8 mouse cellular contexts compared by ENCODE assay signal in the genomic region with DNA sequence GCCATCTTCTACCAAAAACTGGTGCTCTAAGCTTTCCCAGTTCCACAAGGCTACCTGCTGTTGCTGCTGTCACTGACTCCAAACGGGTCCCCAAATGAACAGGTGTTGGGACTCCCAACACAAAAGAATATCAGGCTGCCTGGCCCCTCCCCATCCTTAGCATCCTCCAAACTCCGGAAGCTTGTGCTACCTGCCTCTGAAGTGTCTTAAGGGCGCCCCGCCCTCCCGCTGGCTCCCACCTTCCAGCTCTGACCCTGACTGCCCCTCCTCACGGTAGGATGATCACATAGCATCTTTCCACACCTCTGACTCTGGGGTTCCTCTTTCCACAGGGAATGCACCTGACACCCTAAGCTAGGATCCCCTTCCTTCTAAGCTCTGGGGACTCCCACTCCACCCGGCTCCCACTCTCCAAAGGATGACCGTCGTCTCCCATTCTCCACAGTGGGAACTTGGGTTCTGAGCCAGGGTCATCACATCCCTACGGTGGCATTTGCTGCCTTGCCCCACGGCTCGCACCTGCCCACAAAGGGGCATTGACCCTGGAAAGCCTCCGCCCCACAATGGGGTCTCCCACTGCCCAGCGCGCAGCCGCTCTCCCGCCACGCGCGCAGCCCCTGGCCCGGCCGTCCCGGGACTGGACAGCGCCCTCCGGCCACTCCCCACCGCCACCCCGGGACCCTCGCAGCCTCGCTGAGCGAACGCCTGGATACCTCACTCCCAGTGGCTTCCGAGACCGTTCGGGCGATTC. TPM values are rescaled to one million over a fixed set of nuclear protein-coding genes. Genes with fewer than 3 reads are reported as not detected.
DNase-seq lines count a peak whose midpoint lies in the region; ATAC-seq and TF ChIP-seq lines count a peak whose summit lies in the region.

No protein-coding gene starts in this region.

- ATAC-seq in erythroblast, adult 5-6 weeks (replicated peaks; ENCODE audit: low FRiP score, poor library complexity, severe bottlenecking), result peak; percentile 45; the same call in 1 of the 2 replicates
- ATAC-seq in limb, embryonic 15.5 days (ENCODE audit: insufficient number of reproducible peaks, low FRiP score, low TSS enrichment, low read depth), result peak; percentile 17; the same call in 1 of the 2 replicates
- 0 out of 2 replicates have a peak, but pooled peaks have one; percentile 44 for ATAC-seq in stomach, embryonic 14.5 days (ENCODE audit: insufficient number of reproducible peaks, insufficient read depth, low FRiP score, low read depth)

- peaks cover 11% of the 10 kb centered on the region for H3K79me3 ChIP-seq in C2C12 (ENCODE audit: low read depth)

- H3ac ChIP-seq in C2C12 (ENCODE audit: control insufficient read depth, insufficient read length, low read depth), result peak overlapping the region; percentile 96

- no peaks in the 10 kb centered on the region for H3K9me3 ChIP-seq in limb, embryonic 15.5 days
- no peaks in the 10 kb centered on the region for H3K9me3 ChIP-seq in stomach, embryonic 14.5 days (ENCODE audit: control insufficient read depth, low read depth, low read length)

- H3K36me3 ChIP-seq in heart, adult 2 months (ENCODE audit: control insufficient read depth, insufficient read depth, low read length), result no peaks in the 10 kb centered on the region
- peaks cover 66% of the 10 kb centered on the region for H3K36me3 ChIP-seq in C2C12 (ENCODE audit: control insufficient read depth, insufficient read depth)
- peaks cover 69% of the 10 kb centered on the region for H3K36me3 ChIP-seq in limb, embryonic 15.5 days
- H3K36me3 ChIP-seq in stomach, embryonic 14.5 days (ENCODE audit: control insufficient read depth, insufficient read depth, low read length), result peaks cover 50% of the 10 kb centered on the region

- H3K4me2 ChIP-seq in limb, embryonic 15.5 days, result peak overlapping the region; percentile 91
- peak overlapping the region; percentile 92 for H3K4me2 ChIP-seq in stomach, embryonic 14.5 days (replicated peaks; ENCODE audit: low read depth, low read length)

- no peak for TF ChIP-seq CTCF in heart, adult 2 months (IDR thresholded peaks at IDR 0.05)
- no peak for TF ChIP-seq CTCF in C2C12 (IDR thresholded peaks at IDR 0.05; ENCODE audit: control insufficient read depth, insufficient read depth, insufficient read length)

- H3K9ac ChIP-seq in heart, adult 2 months (ENCODE audit: low read depth, low read length), result peak overlapping the region; percentile 91
- peak overlapping the region; percentile 98 for H3K9ac ChIP-seq in limb, embryonic 15.5 days
- peak overlapping the region; percentile 65 for H3K9ac ChIP-seq in stomach, embryonic 14.5 days (replicated peaks; ENCODE audit: low read depth, low read length)

- no peaks in the 10 kb centered on the region for H3K27me3 ChIP-seq in heart, adult 2 months (ENCODE audit: control insufficient read depth, insufficient read depth, low read length)
- no peaks in the 10 kb centered on the region for H3K27me3 ChIP-seq in C2C12 (ENCODE audit: control insufficient read depth, insufficient read depth, insufficient read length)
- no peaks in the 10 kb centered on the region for H3K27me3 ChIP-seq in limb, embryonic 15.5 days
- no peaks in the 10 kb centered on the region for H3K27me3 ChIP-seq in stomach, embryonic 14.5 days (ENCODE audit: control insufficient read depth, insufficient read depth, low read length)

- H3K27ac ChIP-seq in heart, adult 2 months, result peak overlapping the region; percentile 86
- H3K27ac ChIP-seq in limb, embryonic 15.5 days, result peak overlapping the region; percentile 73
- H3K27ac ChIP-seq in stomach, embryonic 14.5 days (ENCODE audit: low read length), result no peak overlapping the region; the same call in 1 of the 2 replicates

- H3K4me3 ChIP-seq in heart, adult 2 months, result peak overlapping the region; percentile 96
- peak overlapping the region; percentile 80 for H3K4me3 ChIP-seq in C2C12 (ENCODE audit: insufficient read depth, poor library complexity, severe bottlenecking)
- H3K4me3 ChIP-seq in limb, embryonic 15.5 days, result peak overlapping the region; percentile 100
- peak overlapping the region; percentile 64 for H3K4me3 ChIP-seq in stomach, embryonic 14.5 days (ENCODE audit: low read depth, low read length)

- WGBS in heart, adult 2 months, result 1% methylated on average over 35 of the region's 35 CpGs
- WGBS in limb, embryonic 15.5 days, result 1% methylated on average over 34 of the region's 35 CpGs
- under 1% methylated on average over 34 of the region's 35 CpGs for WGBS in stomach, embryonic 14.5 days

- no peak; the same call in 1 of the 2 replicates for TF ChIP-seq POLR2A in heart, adult 2 months (IDR thresholded peaks at IDR 0.05; ENCODE audit: insufficient read depth, low read depth, low read length)

- peak in 1 of 2 experiments; percentile 23 for DNase-seq in heart, adult 2 months
- no peak for DNase-seq in heart, adult 11 months
- no peak for DNase-seq in urinary bladder, adult 2 months (ENCODE audit: low spot score)
- no peak for DNase-seq in gastrocnemius, postnatal 4 days (ENCODE audit: low spot score in 2 of 2)

- peaks cover 2% of the 10 kb centered on the region; the same call in 1 of the 2 replicates for H3K79me2 ChIP-seq in heart, adult 2 months (replicated peaks; ENCODE audit: control insufficient read depth, insufficient read depth, low read length)
- peaks cover 23% of the 10 kb centered on the region for H3K79me2 ChIP-seq in C2C12 (ENCODE audit: control insufficient read depth, insufficient read depth)

- H3K4me1 ChIP-seq in heart, adult 2 months (ENCODE audit: control insufficient read depth, insufficient read depth, low read length), result peaks cover 7% of the 10 kb centered on the region
- H3K4me1 ChIP-seq in limb, embryonic 15.5 days, result peaks cover 22% of the 10 kb centered on the region
- peaks cover 12% of the 10 kb centered on the region; the same call in 1 of the 2 replicates for H3K4me1 ChIP-seq in stomach, embryonic 14.5 days (ENCODE audit: control insufficient read depth, insufficient read depth, low read length)

- TF ChIP-seq EP300 in heart, adult 2 months (IDR thresholded peaks at IDR 0.05; ENCODE audit: insufficient read depth, low read depth, low read length), result no peak

- intact Hi-C loops in heart, adult 2 months (cut with DNase I), result loop anchor here (10.0 kb wide), 1 partner anchor 183 kb away; no protein-coding TSS in a partner anchor

TF ChIP-seq in C2C12, 6 proteins besides CTCF, POLR2A, EP300 and RAD21 (continues in another document):
- TF ChIP-seq CEBPB (IDR thresholded peaks at IDR 0.05; ENCODE audit: low read depth), result no peak

RNA-seq across cellular contexts. Expression of gene Lypla2, which starts 0.4 kb away (rescaled TPM):
- 10 to 100 TPM; 35.9 to 37.1 TPM for total RNA-seq in heart, adult 2 months (2021)
- 52.2 and 55.1 TPM in 2 replicates for polyA plus RNA-seq in heart, adult 2 months (2012; rRNA removed)
- polyA plus RNA-seq in C2C12 (2012; fragmentation: generic; extraction: Trizol), result 70.1 TPM
- 14.6 and 25.2 TPM in 2 replicates for total RNA-seq in erythroblast, adult 5-6 weeks (2015; ENCODE audit: low replicate concordance)
- total RNA-seq in erythroblast, adult 5-6 weeks (2017; ENCODE audit: low replicate concordance), result 4.5 and 6.1 TPM in 2 replicates
- 114 TPM in 2 replicates for polyA plus RNA-seq in limb, embryonic 15.5 days (2015; fragmentation: Nextera tagmentation; extraction: Ambion mirVana)
- polyA plus RNA-seq in stomach, embryonic 14.5 days (2014; fragmentation: Nextera tagmentation; extraction: Ambion mirVana), result 101 and 104 TPM in 2 replicates
- polyA plus RNA-seq in urinary bladder, adult 2 months (2012; rRNA removed), result 55.2 and 63.6 TPM in 2 replicates
- total RNA-seq in gastrocnemius, postnatal 4 days (2021), result 10 to 100 TPM; 36.5 to 39.6 TPM

RNA-seq across cellular contexts. Expression of gene Gale, which starts 8.5 kb away (rescaled TPM):
- 1 to 10 TPM; 1.6 to 2.0 TPM for total RNA-seq in heart, adult 2 months (2021)
- 4.6 TPM in 2 replicates for polyA plus RNA-seq in heart, adult 2 months (2012; rRNA removed)
- polyA plus RNA-seq in C2C12 (2012; fragmentation: generic; extraction: Trizol), result 50.7 TPM
- 2.3 and 7.9 TPM in 2 replicates for total RNA-seq in erythroblast, adult 5-6 weeks (2015; ENCODE audit: low replicate concordance)
- total RNA-seq in erythroblast, adult 5-6 weeks (2017; ENCODE audit: low replicate concordance), result 2.3 and 4.2 TPM in 2 replicates
- 58.2 and 66.7 TPM in 2 replicates for polyA plus RNA-seq in limb, embryonic 15.5 days (2015; fragmentation: Nextera tagmentation; extraction: Ambion mirVana)
- polyA plus RNA-seq in stomach, embryonic 14.5 days (2014; fragmentation: Nextera tagmentation; extraction: Ambion mirVana), result 47.7 and 48.1 TPM in 2 replicates
- polyA plus RNA-seq in urinary bladder, adult 2 months (2012; rRNA removed), result 20.4 and 36.8 TPM in 2 replicates
- total RNA-seq in gastrocnemius, postnatal 4 days (2021), result 1 to 10 TPM; 7.1 to 7.7 TPM

RNA-seq across cellular contexts. Expression of gene Pithd1, which starts 15.1 kb away (rescaled TPM):
- total RNA-seq in heart, adult 2 months (2021), result 10 to 100 TPM; 19.4 to 20.9 TPM
- 19.0 and 29.2 TPM in 2 replicates for polyA plus RNA-seq in heart, adult 2 months (2012; rRNA removed)
- 45.1 TPM for polyA plus RNA-seq in C2C12 (2012; fragmentation: generic; extraction: Trizol)
- total RNA-seq in erythroblast, adult 5-6 weeks (2015; ENCODE audit: low replicate concordance), result 24.4 and 34.5 TPM in 2 replicates
- total RNA-seq in erythroblast, adult 5-6 weeks (2017; ENCODE audit: low replicate concordance), result 72.0 and 131 TPM in 2 replicates
- 51.3 and 54.5 TPM in 2 replicates for polyA plus RNA-seq in limb, embryonic 15.5 days (2015; fragmentation: Nextera tagmentation; extraction: Ambion mirVana)
- 45.9 and 46.6 TPM in 2 replicates for polyA plus RNA-seq in stomach, embryonic 14.5 days (2014; fragmentation: Nextera tagmentation; extraction: Ambion mirVana)
- polyA plus RNA-seq in urinary bladder, adult 2 months (2012; rRNA removed), result 41.4 and 46.9 TPM in 2 replicates
- total RNA-seq in gastrocnemius, postnatal 4 days (2021), result 10 to 100 TPM; 23.6 to 26.2 TPM

RNA-seq across cellular contexts. Expression of gene Hmgcl, which starts 25.7 kb away (rescaled TPM):
- total RNA-seq in heart, adult 2 months (2021), result 10 to 100 TPM; 72.6 to 80.4 TPM
- polyA plus RNA-seq in heart, adult 2 months (2012; rRNA removed), result 71.9 and 96.9 TPM in 2 replicates
- 24.3 TPM for polyA plus RNA-seq in C2C12 (2012; fragmentation: generic; extraction: Trizol)
- total RNA-seq in erythroblast, adult 5-6 weeks (2015; ENCODE audit: low replicate concordance), result 17.3 and 45.4 TPM in 2 replicates
- total RNA-seq in erythroblast, adult 5-6 weeks (2017; ENCODE audit: low replicate concordance), result 15.6 and 15.8 TPM in 2 replicates
- 81.1 and 84.8 TPM in 2 replicates for polyA plus RNA-seq in limb, embryonic 15.5 days (2015; fragmentation: Nextera tagmentation; extraction: Ambion mirVana)
- 85.5 and 87.7 TPM in 2 replicates for polyA plus RNA-seq in stomach, embryonic 14.5 days (2014; fragmentation: Nextera tagmentation; extraction: Ambion mirVana)
- 64.9 and 79.9 TPM in 2 replicates for polyA plus RNA-seq in urinary bladder, adult 2 months (2012; rRNA removed)
- total RNA-seq in gastrocnemius, postnatal 4 days (2021), result 10 to 100 TPM; 46.6 to 47.7 TPM

RNA-seq across cellular contexts. Expression of gene Eloa, which starts 49.6 kb away (rescaled TPM):
- total RNA-seq in heart, adult 2 months (2021), result 10 to 100 TPM; 31.1 to 35.5 TPM
- polyA plus RNA-seq in heart, adult 2 months (2012; rRNA removed), result 11.0 and 17.7 TPM in 2 replicates
- 18.4 TPM for polyA plus RNA-seq in C2C12 (2012; fragmentation: generic; extraction: Trizol)
- total RNA-seq in erythroblast, adult 5-6 weeks (2015; ENCODE audit: low replicate concordance), result 35.7 and 44.5 TPM in 2 replicates
- 40.0 and 53.8 TPM in 2 replicates for total RNA-seq in erythroblast, adult 5-6 weeks (2017; ENCODE audit: low replicate concordance)
- polyA plus RNA-seq in limb, embryonic 15.5 days (2015; fragmentation: Nextera tagmentation; extraction: Ambion mirVana), result 47.0 and 47.7 TPM in 2 replicates
- 39.8 and 43.9 TPM in 2 replicates for polyA plus RNA-seq in stomach, embryonic 14.5 days (2014; fragmentation: Nextera tagmentation; extraction: Ambion mirVana)
- 25.2 and 28.1 TPM in 2 replicates for polyA plus RNA-seq in urinary bladder, adult 2 months (2012; rRNA removed)
- total RNA-seq in gastrocnemius, postnatal 4 days (2021), result 10 to 100 TPM; 43.9 to 45.9 TPM
